Mouse (Mus musculus) mammary gland, adult 2 months (tissue): ENCODE measurements around the gene Peak1. TPM values are rescaled to one million over a fixed set of nuclear protein-coding genes. Genes with fewer than 3 reads are reported as not detected.

Source experiments
- polyA plus RNA-seq: library from polyadenylated mRNA; depleted of rRNA; stranded (reverse); fragments of >200 nt; gene quantifications from 2 replicates; pipeline ENCODE4 v1.2.3, GENCODE M21; 2012; ENCODE audit warnings: low replicate concordance; rRNA removed

The Peak1 gene
- polyA plus RNA-seq = 10.8 and 15.7 TPM in 2 replicates

DNA sequence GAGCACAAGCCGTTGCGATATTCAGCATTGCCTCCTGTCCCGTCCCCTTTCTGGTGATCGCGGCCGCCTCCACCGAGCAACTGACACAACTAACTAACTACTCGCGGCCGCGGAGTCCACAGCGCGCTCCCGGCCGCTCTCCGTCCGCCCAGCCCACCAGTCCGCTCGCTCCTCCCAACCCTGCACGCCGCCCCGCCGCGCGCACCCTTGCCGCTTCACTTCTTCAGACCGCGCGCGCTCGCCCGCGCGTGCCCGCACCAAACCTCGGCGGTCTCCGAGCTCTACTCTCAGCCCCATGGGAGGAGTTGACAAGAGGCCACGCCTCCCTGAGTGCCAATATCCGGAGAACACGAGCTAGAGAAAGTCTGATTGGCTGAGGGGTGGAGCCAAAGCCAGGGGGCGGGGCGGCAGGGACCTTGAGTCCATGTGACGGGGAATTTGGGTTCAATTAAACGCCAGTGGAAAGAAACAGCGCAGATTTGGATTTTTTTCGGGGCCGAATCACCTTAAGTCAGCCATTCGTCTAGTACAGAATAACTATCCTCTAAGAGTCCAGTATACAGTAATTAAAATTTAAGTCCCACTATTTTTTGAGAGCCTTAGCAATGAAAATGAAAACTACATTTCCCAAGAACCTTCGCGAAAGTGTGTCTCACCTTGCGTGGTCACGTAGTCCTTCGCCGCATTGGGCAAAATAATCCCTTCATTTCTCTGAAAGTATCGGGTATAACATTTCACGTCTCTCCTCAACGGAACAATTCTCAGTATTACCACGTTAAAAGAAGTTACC lies at the start of gene Peak1, which contains the start of gene Hmg20a:
Gene Peak1 (minus strand): TSS at position 120 of the 790 bp plus-strand sequence.
Gene Hmg20a (plus strand): TSS at position 662 of the 790 bp plus-strand sequence.

DNA sequence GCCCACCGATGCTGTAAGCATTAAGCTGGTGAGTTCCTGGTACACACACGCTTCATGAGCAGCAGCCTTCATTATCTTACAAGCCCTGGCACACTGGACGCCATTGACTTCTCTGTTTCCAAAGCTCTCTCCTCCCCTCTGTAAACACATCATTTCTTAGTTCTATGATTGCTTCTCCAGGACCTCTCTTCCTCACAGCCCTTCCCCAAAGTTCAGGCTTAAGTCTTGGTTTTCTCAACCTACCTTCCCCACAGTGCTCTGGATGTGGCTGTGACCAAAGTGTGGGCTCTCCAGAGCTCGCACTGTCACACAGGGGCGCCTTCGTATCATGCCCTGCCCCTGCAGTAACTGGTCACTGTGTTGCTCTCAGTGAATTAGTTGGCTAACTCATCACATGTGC lies 252.5 kb downstream of the Peak1 start, which contains the start of gene Tspan3:
Gene Tspan3 (minus strand): TSS at position 101 of the 400 bp plus-strand sequence.

Other genes with a start within 250 kb of the Peak1 start
- gene Hmg20a, start 542 bp upstream of the Peak1 start, polyA plus RNA-seq = 21.9 and 31.6 TPM in 2 replicates